Mouse (Mus musculus) frontal cortex, postnatal 14 days (tissue): ENCODE results near the gene Crkl.

Experiments used
- DNase-seq, 2 experiments: peaks; one replicate each; pipeline ENCODE4 v3.0.0; 2022; ENCODE audit warnings: low spot score in 2 of 2

Crkl gene

DNA sequence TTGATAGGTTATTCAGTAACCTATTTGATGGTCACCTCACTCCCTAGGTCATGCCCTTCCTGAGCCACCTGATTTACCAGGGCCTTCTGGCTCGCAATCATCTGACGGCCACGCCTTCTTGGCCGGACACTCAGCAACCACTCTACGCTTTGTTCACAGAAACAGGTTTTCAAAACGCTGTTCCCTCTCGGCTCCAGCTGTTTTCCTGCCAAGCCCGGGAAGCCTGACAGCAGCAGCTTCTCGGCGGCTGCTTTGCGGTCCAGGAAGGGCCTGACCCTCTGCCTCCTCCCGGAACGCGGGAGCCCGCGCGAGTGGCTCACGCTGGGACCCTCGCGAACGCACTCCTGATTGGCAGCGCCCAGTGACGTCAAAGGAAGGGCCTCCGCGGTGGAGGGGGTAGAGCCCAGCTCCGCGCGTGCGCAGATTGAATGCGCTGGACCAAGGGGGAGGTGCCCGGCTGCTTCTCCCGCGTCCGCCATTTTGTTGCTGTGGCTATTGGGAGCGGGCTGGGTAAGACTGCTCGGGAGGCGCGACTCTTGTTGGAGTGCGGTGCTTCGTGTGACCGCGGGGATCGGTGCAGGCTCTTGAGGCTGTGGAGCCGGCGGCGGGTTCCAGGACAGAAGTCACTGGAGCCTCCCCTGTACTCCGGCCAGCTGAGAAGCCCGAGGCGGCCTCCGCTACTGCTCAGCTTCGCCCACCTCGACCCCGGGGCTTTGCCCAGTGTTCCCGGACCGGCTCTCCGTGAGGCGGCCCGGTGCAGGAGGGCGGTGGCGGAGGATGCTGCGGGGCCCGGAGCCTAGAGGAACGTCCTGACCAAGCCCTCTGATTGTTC is at the start of gene Crkl:
Crkl (plus strand) TSS at position 447 of the 832 bp plus-strand sequence.
- peak; percentile 94 to 97 for DNase-seq

DNA sequence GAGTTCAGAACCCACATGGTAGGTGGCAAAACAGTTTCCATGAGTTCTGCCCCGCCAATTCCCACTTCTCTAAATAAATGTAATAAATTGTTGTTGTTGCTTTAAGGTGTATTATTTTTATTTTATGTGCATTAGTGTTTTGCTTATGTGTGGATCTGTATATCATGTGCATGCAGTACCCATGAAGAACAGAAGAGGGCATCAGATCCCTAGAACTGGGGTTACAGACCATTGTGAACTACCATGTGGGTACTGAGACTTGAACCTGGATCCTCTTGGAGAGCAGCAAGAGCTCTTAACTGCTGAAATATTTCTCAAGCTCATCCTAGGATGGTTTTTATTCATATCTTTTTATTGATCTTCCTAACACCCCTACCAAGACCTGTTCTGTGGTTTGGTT is 48.9 kb upstream of the Crkl start:
- no peak for DNase-seq

DNA sequence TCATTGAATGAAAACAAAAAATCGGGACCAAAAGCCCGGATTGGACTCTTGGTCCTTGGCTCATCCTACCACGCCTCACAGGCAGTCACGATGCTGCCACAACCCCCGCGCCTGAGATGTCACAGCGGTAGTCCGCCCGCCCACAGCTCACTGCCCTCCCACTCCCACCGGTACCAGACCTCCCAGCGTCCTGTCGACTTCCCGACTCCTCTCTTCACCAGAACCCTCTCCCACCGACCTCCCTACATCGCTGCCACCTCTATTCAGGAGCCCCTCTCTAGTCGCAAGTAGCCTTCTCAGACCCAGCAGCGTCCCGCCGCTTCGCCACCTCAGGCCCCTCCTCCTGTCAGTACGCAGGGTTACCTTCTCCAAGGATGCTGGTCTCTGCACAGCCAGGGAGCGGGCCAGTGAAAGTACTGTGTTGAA is 46.5 kb upstream of the Crkl start:
- DNase-seq: peak; percentile 74 to 75

DNA sequence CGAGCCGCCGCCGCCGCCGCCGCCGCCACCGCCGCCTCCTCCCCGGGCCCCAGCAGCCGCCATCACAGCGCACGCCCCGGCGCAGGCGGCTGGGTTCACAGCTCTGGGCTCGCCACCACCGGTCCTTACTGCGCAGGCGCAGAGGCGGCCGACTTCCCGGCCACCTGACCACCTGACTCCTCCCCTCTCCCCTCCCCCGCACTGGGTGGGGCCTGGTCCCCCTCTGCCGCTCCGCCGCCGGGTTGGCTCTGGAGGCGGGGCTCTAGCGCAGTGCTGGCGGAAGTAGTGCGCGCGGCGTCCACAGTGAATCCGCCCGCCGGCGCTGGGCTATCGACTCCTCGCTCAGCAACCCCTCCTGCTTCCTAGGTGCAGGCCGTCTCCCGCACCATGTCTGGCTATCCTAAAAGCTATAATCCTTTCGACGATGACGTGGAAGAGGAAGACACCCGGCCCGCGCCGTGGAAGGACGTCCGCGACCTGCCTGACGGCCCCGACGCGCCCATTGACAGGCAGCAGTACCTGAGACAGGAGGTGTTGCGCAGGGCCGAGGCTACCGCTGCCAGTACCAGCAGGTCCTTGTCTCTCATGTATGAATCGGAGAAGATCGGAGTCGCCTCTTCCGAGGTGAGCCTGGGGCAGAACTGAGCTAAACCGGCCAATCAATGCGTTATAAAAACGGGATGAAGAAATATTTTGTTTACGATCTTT is 45.9 kb upstream of the Crkl start, which contains the start of the genes Snap29 and Pi4ka:
Snap29 (plus strand) TSS at position 251 of the 708 bp plus-strand sequence.
Pi4ka (minus strand) TSS at position 579 of the 708 bp plus-strand sequence.
- DNase-seq: peak; percentile 97 to 99

DNA sequence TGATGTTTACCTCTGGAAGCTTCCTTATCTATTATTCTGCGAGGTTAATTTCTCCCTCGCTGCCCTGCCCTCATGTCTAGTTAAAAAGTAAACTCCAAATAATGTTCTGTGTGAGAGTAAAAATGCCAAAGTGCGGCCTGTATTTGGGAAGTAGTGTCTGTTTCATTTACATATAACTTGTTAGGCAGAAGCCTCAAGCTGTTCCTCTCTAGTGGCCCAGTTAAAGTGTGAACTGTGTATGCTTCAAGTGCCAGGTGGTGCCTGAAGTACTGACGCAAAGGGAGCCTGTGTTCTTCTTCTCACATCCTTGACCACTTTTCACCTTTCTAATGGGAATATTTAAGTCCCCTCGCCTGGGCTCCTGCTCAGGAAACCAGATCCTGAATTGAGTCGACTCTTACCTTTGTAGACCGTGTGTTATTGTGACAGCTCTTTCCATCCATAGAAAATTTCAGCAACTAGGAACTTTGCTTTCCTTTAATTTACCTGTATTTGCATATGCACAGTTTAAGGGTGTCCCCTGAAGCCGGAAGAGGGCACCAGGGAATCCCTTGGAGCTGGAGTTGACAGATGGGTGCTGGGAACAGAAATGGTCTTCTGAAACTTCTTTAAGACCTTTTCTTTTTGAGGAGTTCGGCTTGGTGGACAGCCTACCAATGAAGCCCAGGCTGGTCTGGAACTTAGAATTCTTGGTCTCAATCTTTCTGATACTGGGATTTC is 45.1 kb upstream of the Crkl start:
- no peak for DNase-seq

DNA sequence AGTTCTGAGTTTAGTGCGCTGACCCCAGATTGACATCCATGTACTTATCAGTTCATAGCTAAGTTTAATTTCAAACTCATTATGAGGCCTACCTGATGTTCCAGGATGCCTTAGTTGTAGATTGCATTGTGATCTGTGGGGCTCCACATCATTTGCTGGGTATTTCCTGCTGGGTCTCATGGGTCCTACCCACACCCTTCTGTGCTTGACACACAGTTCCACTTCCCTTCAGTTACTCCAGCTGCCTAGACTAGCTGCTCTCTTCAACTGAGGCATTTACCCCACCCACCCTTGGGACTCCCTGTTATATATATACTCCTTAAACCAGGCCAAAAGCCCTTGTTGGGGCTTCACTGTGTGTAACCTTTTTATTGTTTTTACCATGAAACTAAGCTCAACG is 42.7 kb upstream of the Crkl start:
- no peak for DNase-seq

DNA sequence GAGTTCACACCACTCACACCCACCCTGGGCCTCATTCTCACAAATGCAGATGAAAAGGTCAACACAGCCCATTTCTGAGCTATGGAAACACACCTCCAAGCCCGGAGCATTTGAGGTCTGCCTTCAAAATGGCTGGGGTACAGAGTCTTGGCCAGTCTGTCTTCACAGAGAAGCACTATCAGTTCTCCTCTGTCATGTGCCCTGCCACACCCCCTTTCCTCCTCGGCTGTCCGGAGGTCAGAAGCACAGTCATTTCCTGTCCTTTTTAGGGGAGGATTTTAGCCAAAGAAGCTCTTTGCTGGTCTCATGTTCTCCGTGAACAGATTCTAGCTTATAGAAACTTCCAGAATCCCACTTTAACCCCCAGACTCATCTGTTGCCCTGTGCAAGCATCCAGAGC is 41.6 kb upstream of the Crkl start:
- no peak for DNase-seq

DNA sequence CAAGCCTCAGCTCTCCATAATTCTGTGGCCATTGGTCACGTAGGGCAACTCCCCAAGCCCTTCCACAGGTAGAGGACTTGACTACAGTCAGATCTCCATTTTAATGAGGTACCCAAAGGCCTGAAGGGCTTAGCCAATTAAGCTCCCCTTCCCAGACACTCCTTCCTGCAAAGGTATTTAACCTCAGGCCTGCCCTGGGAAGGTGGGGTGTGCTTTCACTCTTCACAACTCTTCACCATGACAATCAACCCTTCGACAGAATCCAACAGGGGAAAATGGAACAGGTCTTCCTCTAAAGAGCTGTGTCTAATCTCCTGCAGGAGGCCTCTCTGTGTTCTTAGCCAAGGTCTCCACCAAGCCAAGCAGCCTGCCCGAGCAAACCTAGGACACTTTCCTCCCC is 28.8 kb upstream of the Crkl start:
- DNase-seq: no peak

DNA sequence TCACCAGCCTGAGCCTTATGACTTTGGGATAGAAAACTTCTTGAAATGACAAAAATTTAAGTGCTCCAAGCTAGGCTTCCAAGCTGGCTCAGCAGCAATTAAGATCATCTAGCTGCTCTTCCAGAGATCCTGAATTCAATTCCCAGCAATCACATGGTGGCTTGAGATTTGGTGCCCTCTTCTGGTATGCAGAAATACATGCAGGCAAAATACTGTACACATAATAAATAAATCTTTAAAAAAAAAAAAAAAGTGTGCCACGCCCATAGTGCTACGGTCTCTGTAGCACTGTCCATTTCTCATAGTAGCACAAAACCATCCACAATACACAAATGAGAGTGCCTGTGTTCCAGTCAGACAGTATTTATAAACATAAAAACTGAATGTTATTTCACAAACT is 19.2 kb upstream of the Crkl start:
- no peak for DNase-seq

DNA sequence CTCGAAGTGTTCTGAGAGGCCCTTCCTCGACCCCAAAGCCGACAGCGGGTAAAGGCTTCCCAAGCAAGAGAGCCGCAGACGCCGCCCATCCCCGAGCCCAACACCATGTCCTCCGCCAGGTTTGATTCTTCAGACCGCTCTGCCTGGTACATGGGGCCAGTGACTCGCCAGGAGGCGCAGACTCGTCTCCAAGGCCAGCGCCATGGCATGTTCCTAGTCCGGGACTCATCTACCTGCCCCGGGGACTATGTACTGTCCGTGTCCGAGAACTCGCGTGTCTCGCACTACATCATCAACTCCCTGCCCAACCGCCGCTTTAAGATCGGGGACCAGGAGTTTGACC is 557 bp downstream of the Crkl start:
- no peak for DNase-seq

DNA sequence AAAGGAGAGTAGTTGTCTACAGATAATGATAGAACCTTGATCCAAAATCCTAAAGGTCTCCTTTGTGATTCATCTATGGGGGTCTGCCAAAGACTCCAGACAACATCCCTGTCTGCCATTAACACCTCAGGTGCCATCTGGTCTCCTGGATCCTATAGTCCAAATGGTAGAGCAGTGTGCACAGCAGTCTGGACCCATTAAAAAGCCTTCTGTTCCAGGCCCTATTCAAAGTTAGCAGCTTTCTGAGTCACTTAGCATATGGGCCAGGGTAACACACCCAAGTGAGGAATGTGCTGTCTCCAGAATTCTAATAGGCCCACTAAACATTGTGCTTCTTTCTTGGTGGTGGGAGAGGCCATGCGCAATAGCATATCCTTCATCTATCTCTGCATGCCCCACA is 5.1 kb downstream of the Crkl start:
- no peak for DNase-seq

DNA sequence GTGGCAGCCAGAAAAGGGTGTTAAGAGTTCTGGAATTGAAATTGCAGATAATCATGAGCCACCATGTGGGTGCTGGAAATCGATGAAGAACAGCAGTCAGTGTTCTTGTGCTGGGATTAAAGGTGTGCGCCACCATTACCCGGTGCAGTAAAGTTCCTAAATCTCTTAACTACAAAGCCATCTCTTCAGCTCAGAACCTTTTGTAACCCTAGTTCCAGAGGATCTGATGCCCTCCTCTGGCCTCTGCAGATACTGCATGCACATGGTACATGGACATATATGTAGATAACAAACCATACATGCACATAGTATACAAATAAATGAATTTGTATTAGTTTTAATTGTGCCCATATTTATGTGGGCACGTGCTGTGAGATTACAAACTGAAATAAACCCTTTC is 8.5 kb downstream of the Crkl start:
- no peak for DNase-seq

DNA sequence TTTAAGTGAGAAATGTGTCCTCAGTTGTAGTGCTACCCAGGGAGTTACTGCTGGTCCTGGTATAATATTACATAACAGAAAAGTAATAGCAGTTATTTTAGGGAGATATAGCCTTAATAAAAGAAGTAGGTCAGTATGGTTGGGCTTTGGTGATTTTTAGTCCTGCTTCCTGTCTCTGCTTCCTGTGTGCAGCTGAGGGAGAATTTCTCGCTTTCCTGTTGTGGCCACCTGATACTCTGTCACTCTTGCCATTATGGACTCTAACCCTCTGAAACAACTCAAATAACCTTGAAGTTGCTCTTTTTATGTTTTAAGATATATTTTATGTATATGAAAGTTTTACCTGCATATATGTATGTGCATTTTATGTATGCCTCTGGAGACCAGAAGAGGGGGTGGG is 9.8 kb downstream of the Crkl start:
- no peak for DNase-seq

DNA sequence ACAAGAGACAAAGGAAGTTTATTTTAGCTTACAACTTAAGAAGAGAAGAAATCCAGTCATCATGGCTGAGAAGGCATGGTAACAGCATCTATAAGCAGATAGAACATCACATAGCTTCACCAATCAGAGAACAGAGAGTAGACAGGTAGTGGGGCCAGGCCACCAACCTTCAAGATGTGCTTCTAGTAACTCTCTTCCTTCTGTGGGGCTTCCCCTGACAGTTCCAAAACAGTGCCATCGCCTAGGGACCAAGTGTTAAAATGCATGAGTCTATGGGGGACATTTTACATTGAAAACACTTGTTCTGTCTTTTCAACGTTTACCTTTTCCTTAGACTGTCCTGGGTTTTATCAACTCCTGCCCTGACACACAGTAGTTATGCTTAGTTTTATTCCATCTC is 11.4 kb downstream of the Crkl start:
- DNase-seq: no peak

DNA sequence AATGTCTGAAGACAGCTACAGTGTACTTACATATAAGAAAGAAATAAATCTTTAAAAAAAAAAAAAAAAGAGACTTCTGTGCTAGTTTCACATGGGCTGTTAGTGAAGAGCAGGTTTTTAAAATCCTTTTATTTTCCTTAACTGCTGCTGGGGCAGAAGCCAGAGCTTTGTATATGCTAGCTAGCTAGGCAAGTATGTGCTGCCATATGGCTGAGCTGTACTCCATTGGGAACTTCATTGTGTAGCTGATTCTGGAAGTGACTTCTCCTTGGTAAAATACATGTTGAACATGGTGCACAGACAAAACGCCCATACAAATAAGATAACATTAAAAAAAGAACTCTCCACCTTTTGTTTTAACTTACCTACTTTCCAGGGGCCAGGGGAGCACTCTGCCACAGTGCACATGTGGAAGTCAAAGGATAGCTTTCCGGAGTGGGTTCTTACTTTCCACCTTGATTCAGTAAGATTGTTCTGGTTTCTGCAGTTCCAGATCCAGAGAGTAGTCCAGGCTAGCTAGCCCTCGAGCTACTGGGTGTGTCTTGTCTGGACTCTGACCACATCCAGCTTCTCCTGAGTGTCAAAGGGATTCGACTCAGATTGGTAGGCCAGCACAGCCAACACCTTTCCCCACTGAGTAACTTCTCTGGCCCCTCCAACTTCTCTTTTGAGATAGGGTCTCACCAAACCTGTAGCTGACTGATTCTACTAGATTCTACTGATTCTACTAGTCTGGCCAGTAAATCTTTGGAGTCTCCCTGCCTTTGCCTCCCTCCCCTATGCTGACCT is 15.3 kb downstream of the Crkl start:
- DNase-seq: no peak

DNA sequence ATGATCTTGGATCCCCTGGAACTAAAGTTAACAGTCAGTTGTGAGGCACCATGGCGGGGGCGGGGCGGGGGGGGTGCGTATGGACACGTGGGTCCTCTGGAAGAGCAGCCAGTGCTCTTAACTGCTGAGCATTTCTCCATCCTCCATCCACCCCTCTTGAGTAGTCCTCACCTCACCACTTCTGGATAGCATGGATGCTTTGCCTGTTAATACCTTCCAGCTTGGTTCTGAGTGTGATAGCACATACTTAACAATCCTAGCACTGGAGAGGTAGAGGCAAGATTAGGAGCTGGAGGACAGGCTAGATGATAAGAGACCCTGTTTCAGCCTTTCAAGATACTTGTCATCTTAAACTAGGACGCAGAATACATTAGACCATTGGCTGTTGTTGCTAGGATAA is 20.7 kb downstream of the Crkl start:
- no peak for DNase-seq

DNA sequence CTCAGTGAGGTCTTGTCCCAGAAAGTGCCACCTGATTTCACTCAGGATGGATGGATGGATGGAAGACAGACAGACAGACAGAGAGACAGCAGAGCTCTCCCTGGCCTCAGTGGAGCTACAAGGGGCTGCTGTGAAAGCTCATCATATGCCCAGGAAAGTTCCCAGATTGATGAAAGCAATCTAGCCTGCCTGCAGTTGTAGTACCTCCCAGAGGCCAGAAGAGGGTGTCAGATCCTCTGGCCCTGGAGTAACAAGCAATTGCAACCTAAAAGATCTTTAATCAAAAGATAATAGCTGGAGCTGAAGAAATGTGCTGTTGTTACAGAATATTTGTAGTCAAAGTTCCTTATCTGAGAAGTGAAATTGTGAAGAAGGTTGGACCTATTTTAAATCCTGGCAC is 22.3 kb downstream of the Crkl start:
- DNase-seq: no peak

DNA sequence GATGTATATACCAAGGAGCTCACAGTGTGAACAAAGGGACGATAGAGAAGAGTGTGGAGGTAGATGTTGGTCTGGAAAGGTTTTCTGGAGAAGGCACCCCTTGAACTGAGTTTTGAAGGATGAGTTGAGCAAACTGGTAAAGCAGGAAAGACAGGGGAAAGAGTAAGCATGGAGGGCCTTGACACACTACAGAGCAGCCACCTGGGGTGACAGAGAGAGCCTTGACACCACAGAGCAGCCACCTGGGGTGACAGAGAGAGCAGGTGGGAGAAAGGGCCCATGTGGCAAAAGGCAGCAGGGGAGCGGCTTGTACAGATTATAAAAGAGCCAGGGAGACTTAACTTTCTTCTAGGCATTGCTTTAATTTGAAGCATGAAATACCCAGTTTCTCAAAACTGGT is 23.0 kb downstream of the Crkl start:
- no peak for DNase-seq

DNA sequence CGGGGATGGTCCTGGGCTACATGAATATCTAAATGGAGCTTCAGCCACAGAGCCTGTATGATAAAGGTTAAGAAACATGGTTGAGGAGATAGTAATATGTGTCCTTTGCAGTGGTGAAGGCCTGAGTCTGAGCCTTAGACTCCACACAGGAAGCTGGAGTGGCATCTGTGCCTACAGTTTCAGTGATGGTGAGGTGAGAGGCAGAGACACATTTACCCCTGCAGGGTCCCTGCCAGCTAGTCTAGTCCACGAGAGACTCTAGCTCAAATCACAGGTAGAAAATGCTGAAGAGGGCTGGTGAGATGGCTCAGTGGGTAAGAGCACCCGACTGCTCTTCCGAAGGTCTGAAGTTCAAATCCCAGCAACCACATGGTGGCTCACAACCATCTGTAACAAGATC is 23.5 kb downstream of the Crkl start:
- DNase-seq: no peak

DNA sequence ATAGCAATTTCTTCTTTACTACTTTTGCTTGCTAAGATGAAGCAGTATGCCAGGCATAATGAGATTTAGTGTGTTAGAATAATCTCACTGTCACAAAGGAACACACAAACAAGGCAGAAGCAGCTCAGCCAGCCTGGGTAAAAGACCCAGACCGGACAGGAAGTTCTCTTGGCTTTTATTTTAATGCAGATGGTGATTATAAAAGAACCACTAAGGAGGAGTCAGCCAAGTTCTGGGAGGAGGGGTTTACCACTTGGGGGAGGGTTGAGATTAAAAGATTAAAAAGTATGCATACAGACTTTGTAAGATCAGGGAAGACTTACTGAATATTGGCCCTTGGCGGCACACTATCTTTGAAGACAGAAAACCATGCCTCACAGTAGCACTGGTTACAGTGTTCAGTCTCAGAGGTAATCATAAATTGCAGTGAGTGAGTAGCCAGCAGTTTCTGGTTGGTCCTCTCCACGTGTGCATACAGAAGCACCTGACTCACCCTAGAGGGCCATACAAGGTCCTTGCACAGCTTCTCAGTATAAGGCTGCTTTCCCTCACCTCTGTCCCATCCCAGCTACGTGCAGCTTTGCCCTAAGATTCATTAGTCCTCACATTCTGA is 26.6 kb downstream of the Crkl start:
- no peak for DNase-seq

DNA sequence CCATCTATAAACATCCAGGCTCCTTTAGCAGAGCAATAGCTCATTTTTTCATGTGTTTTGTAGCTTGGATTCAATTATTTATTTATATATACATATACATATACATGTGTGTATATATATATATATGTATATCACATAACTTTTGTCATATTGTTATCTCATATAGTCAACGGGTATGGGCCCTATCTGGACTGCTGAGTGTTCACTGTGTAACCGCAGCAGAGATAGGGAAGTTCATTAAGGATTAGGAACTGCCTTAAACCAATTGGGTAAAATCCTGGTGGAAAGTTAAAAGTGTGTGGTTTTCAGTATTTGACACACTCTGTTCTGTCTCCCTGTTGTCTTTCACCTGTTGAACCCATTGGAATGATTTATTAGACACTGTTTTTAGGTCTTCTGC is 29.7 kb downstream of the Crkl start:
- no peak for DNase-seq
